Mouse (Mus musculus) kidney, adult 2 months (tissue): ENCODE data around the gene Gm28047.

Source experiments
- CTCF ChIP-seq: fragments of 200-500 bp; conservative IDR thresholded peaks from 2 replicates; pipeline ENCODE4 v1.5.1; 2011; ENCODE audit warnings: low read depth, mild to moderate bottlenecking, control low read depth, low read length, moderate library complexity, mixed read lengths; ENCODE audit not compliant: insufficient read depth, insufficient read length
- POLR2A ChIP-seq: fragments of 200-500 bp; IDR thresholded peaks from one replicate; pipeline ENCODE4 v1.6.1; 2011; ENCODE audit warnings: low read depth, low read length, control low read depth

- TF ChIP-seq CTCF = no peak
- no peak for TF ChIP-seq POLR2A
These were observed 109.6 kb downstream of the Gm28047 start for GRCm38 (mm10) chr15:102515261-102515660.
